Mouse (Mus musculus): ENCODE data around the gene Eif3b. TPM values are rescaled to one million over a fixed set of nuclear protein-coding genes. Genes with fewer than 3 reads are reported as not detected.
"Not testable (repeated sequence)": the region's sequence is repeated elsewhere in the genome, so short reads cannot be mapped to it uniquely, and the experiment has no call there.

Gene Eif3b
- polyA plus RNA-seq, 1 experiment from 2014 or later: 166 TPM

- Histone ChIP-seq H3K4me1 (ENCODE audit: control insufficient read depth, insufficient read depth, low read length) (peaks cover 4% of the 10 kb centered on the region; the same call in 1 of the 2 replicates), H3K36me3 (ENCODE audit: control insufficient read depth, insufficient read depth, low read length) (no peaks in the 10 kb centered on the region), H3K9me3 (ENCODE audit: control insufficient read depth, low read length) (no peaks in the 10 kb centered on the region), H3K4me2 (no peak overlapping the region), H3K27ac (ENCODE audit: low read depth, low read length) (no peak overlapping the region), H3K9ac (ENCODE audit: low read length) (no peak overlapping the region), H3K4me3 (ENCODE audit: low read depth, low read length) (no peak overlapping the region), H3K27me3 (ENCODE audit: control insufficient read depth, insufficient read depth, low read length) (no peaks in the 10 kb centered on the region)
- WGBS: 73% methylated on average over 4 of the region's 4 CpGs
- ATAC-seq (ENCODE audit: low FRiP score) (no peak), DNase-seq (ENCODE audit: low spot score, missing footprints) (no peak)
Observed at GRCm38 (mm10) chr5:140414647-140415046, 4.5 kb upstream of the Eif3b start.

GRCm38 (mm10) chr5:140418106-140418488 lies 1.0 kb upstream of the Eif3b start:
- 3% methylated on average over 12 of the region's 12 CpGs for WGBS
- Histone ChIP-seq H3K9me3 (ENCODE audit: control insufficient read depth, low read length) (no peaks in the 10 kb centered on the region), H3K27ac (ENCODE audit: low read depth, low read length) (peak overlapping the region; percentile 82), H3K4me3 (ENCODE audit: low read depth, low read length) (peak overlapping the region; percentile 99), H3K27me3 (ENCODE audit: control insufficient read depth, insufficient read depth, low read length) (no peaks in the 10 kb centered on the region), H3K4me1 (ENCODE audit: control insufficient read depth, insufficient read depth, low read length) (peaks cover 19% of the 10 kb centered on the region), H3K4me2 (peak overlapping the region; percentile 76), H3K9ac (ENCODE audit: low read length) (peak overlapping the region; percentile 97), H3K36me3 (ENCODE audit: control insufficient read depth, insufficient read depth, low read length) (no peaks in the 10 kb centered on the region)
- DNase-seq (ENCODE audit: low spot score, missing footprints) (no peak), ATAC-seq (ENCODE audit: low FRiP score) (no peak)

- DNase-seq (ENCODE audit: low spot score, missing footprints) (peak; percentile 94), ATAC-seq (ENCODE audit: low FRiP score) (peak; percentile 56)
- Histone ChIP-seq H3K4me1 (ENCODE audit: control insufficient read depth, insufficient read depth, low read length) (peaks cover 19% of the 10 kb centered on the region), H3K9me3 (ENCODE audit: control insufficient read depth, low read length) (no peaks in the 10 kb centered on the region), H3K4me2 (peak overlapping the region; percentile 76), H3K4me3 (ENCODE audit: low read depth, low read length) (peak overlapping the region; percentile 99), H3K27me3 (ENCODE audit: control insufficient read depth, insufficient read depth, low read length) (no peaks in the 10 kb centered on the region), H3K9ac (ENCODE audit: low read length) (peak overlapping the region; percentile 97), H3K36me3 (ENCODE audit: control insufficient read depth, insufficient read depth, low read length) (no peaks in the 10 kb centered on the region), H3K27ac (ENCODE audit: low read depth, low read length) (no peak overlapping the region; the same call in 1 of the 2 replicates)
- WGBS: under 1% methylated on average over 57 of the region's 62 CpGs
Observed at GRCm38 (mm10) chr5:140419442-140420080, 433 bp downstream of the Eif3b start.

- Histone ChIP-seq H3K4me1 (ENCODE audit: control insufficient read depth, insufficient read depth, low read length) (peaks cover 19% of the 10 kb centered on the region), H3K36me3 (ENCODE audit: control insufficient read depth, insufficient read depth, low read length) (peaks cover 3% of the 10 kb centered on the region; the same call in 1 of the 2 replicates), H3K4me3 (ENCODE audit: low read depth, low read length) (peak overlapping the region; percentile 99), H3K27me3 (ENCODE audit: control insufficient read depth, insufficient read depth, low read length) (no peaks in the 10 kb centered on the region), H3K9ac (ENCODE audit: low read length) (peak overlapping the region; percentile 31; the same call in 1 of the 2 replicates), H3K9me3 (ENCODE audit: control insufficient read depth, low read length) (no peaks in the 10 kb centered on the region), H3K27ac (ENCODE audit: low read depth, low read length) (no peak overlapping the region), H3K4me2 (peak overlapping the region; percentile 76)
- WGBS: 79% methylated on average over 4 of the region's 4 CpGs
- no peak for ATAC-seq (ENCODE audit: low FRiP score)
- no peak for DNase-seq (ENCODE audit: low spot score, missing footprints)
Observed at GRCm38 (mm10) chr5:140420616-140421015, 1.5 kb downstream of the Eif3b start.

- H3K36me3 ChIP-seq (ENCODE audit: control insufficient read depth, insufficient read depth, low read length): peaks cover 25% of the 10 kb centered on the region
- no peak for ATAC-seq (ENCODE audit: low FRiP score)
- no peak overlapping the region for H3K4me2 ChIP-seq
- DNase-seq (ENCODE audit: low spot score, missing footprints): no peak
- H3K4me1 ChIP-seq (ENCODE audit: control insufficient read depth, insufficient read depth, low read length): peaks cover 12% of the 10 kb centered on the region
- H3K9me3 ChIP-seq (ENCODE audit: control insufficient read depth, low read length): no peaks in the 10 kb centered on the region
- WGBS: 97% methylated on average over 17 of the region's 17 CpGs
- H3K27ac ChIP-seq (ENCODE audit: low read depth, low read length): no peak overlapping the region
- no peak overlapping the region for H3K9ac ChIP-seq (ENCODE audit: low read length)
- no peaks in the 10 kb centered on the region for H3K27me3 ChIP-seq (ENCODE audit: control insufficient read depth, insufficient read depth, low read length)
- H3K4me3 ChIP-seq (ENCODE audit: low read depth, low read length): no peak overlapping the region
Observed at GRCm38 (mm10) chr5:140425016-140425783, 6.1 kb downstream of the Eif3b start.

GRCm38 (mm10) chr5:140439117-140439516 lies 20.0 kb downstream of the Eif3b start:
- not testable (repeated sequence) for H3K9me3 ChIP-seq (ENCODE audit: control insufficient read depth, low read length); H3K4me3 ChIP-seq (ENCODE audit: low read depth, low read length); H3K4me1 ChIP-seq (ENCODE audit: control insufficient read depth, insufficient read depth, low read length); H3K27me3 ChIP-seq (ENCODE audit: control insufficient read depth, insufficient read depth, low read length); H3K4me2 ChIP-seq; ATAC-seq (ENCODE audit: low FRiP score); DNase-seq (ENCODE audit: low spot score, missing footprints); H3K9ac ChIP-seq (ENCODE audit: low read length); H3K27ac ChIP-seq (ENCODE audit: low read depth, low read length)
- peaks cover 64% of the 10 kb centered on the region for H3K36me3 ChIP-seq (ENCODE audit: control insufficient read depth, insufficient read depth, low read length)
- WGBS: no CpG with 5 or more reads among the region's 6 CpGs

GRCm38 (mm10) chr5:140441406-140441805 lies 22.3 kb downstream of the Eif3b start:
- Histone ChIP-seq H3K4me1 (ENCODE audit: control insufficient read depth, insufficient read depth, low read length) (no peaks in the 10 kb centered on the region), H3K4me3 (ENCODE audit: low read depth, low read length) (no peak overlapping the region), H3K9ac (ENCODE audit: low read length) (no peak overlapping the region), H3K9me3 (ENCODE audit: control insufficient read depth, low read length) (no peaks in the 10 kb centered on the region), H3K27ac (ENCODE audit: low read depth, low read length) (no peak overlapping the region), H3K27me3 (ENCODE audit: control insufficient read depth, insufficient read depth, low read length) (no peaks in the 10 kb centered on the region), H3K36me3 (ENCODE audit: control insufficient read depth, insufficient read depth, low read length) (peaks cover 67% of the 10 kb centered on the region), H3K4me2 (no peak overlapping the region)
- WGBS: 85% methylated on average over 3 of the region's 3 CpGs
- DNase-seq (ENCODE audit: low spot score, missing footprints) (no peak), ATAC-seq (ENCODE audit: low FRiP score) (no peak)

- peaks cover 48% of the 10 kb centered on the region for H3K36me3 ChIP-seq (ENCODE audit: control insufficient read depth, insufficient read depth, low read length)
- H3K4me2 ChIP-seq: no peak overlapping the region
- H3K4me3 ChIP-seq (ENCODE audit: low read depth, low read length): no peak overlapping the region
- 93% methylated on average over 4 of the region's 4 CpGs for WGBS
- H3K9me3 ChIP-seq (ENCODE audit: control insufficient read depth, low read length): no peaks in the 10 kb centered on the region
- H3K27ac ChIP-seq (ENCODE audit: low read depth, low read length): no peak overlapping the region
- DNase-seq (ENCODE audit: low spot score, missing footprints) (no peak), ATAC-seq (ENCODE audit: low FRiP score) (no peak)
- no peaks in the 10 kb centered on the region for H3K27me3 ChIP-seq (ENCODE audit: control insufficient read depth, insufficient read depth, low read length)
- H3K4me1 ChIP-seq (ENCODE audit: control insufficient read depth, insufficient read depth, low read length): no peaks in the 10 kb centered on the region
- no peak overlapping the region for H3K9ac ChIP-seq (ENCODE audit: low read length)
Observed at GRCm38 (mm10) chr5:140444012-140444411, 24.9 kb downstream of the Eif3b start.

- H3K27me3 ChIP-seq (ENCODE audit: control insufficient read depth, insufficient read depth, low read length): no peaks in the 10 kb centered on the region
- H3K9ac ChIP-seq (ENCODE audit: low read length): no peak within 1 kb of the TSS
- no peak within 1 kb of the TSS for H3K27ac ChIP-seq (ENCODE audit: low read depth, low read length)
- H3K4me2 ChIP-seq: no peak within 1 kb of the TSS
- no peaks in the 10 kb centered on the region for H3K9me3 ChIP-seq (ENCODE audit: control insufficient read depth, low read length)
- WGBS: 84% methylated on average over 5 of the region's 5 CpGs
- H3K4me3 ChIP-seq (ENCODE audit: low read depth, low read length): no peak within 1 kb of the TSS
- ATAC-seq (ENCODE audit: low FRiP score) (no peak), DNase-seq (ENCODE audit: low spot score, missing footprints) (no peak)
- H3K4me1 ChIP-seq (ENCODE audit: control insufficient read depth, insufficient read depth, low read length): no peaks in the 10 kb centered on the region
- H3K36me3 ChIP-seq (ENCODE audit: control insufficient read depth, insufficient read depth, low read length): peaks cover 39% of the 10 kb centered on the region
Observed at GRCm38 (mm10) chr5:140445345-140445744, 26.2 kb downstream of the Eif3b start, which contains the start of gene Gm4869. TSS of gene Gm4869 (plus strand) at chr5:140445645.
